Mouse (Mus musculus) limb, embryonic 15.5 days (tissue): ENCODE results near the gene Gm11758. TPM values are rescaled to one million over a fixed set of nuclear protein-coding genes. Genes with fewer than 3 reads are reported as not detected.
"Not testable (repeated sequence)": the region's sequence is repeated elsewhere in the genome, so short reads cannot be mapped to it uniquely, and the experiment has no call there.

Experiments
- ATAC-seq: fragments of 200-750 bp; cut with Nextera tagmentation; 2 replicates; pipeline ENCODE4 v1.8.0; 2017; ENCODE audit warnings: low read depth, moderate TSS enrichment; ENCODE audit not compliant: insufficient number of reproducible peaks, low FRiP score, low TSS enrichment
- H3K27ac ChIP-seq: fragments of 300-500 bp; sonication (generic); 2 replicates; pipeline ENCODE4 v1.5.1; 2015; ENCODE audit warnings: moderate library complexity, mild to moderate bottlenecking, inconsistent platforms
- H3K27me3 ChIP-seq: fragments of 300-500 bp; sonication (generic); 2 replicates; pipeline ENCODE4 v1.6.1; 2015; ENCODE audit warnings: inconsistent platforms
- H3K36me3 ChIP-seq: fragments of 300-500 bp; sonication (generic); 2 replicates; pipeline ENCODE4 v1.6.1; 2015; ENCODE audit warnings: inconsistent platforms
- H3K4me1 ChIP-seq: fragments of 300-500 bp; sonication (generic); 2 replicates; pipeline ENCODE4 v1.6.1; 2015; ENCODE audit warnings: inconsistent platforms
- H3K4me2 ChIP-seq: fragments of 300-500 bp; sonication (generic); 2 replicates; pipeline ENCODE4 v1.6.1; 2015; ENCODE audit warnings: mild to moderate bottlenecking, inconsistent platforms
- H3K4me3 ChIP-seq: fragments of 300-500 bp; sonication (generic); 2 replicates; pipeline ENCODE4 v1.5.1; 2015; ENCODE audit warnings: mild to moderate bottlenecking, inconsistent platforms
- H3K9ac ChIP-seq: fragments of 300-500 bp; sonication (generic); 2 replicates; pipeline ENCODE4 v1.6.1; 2015; ENCODE audit warnings: inconsistent platforms
- H3K9me3 ChIP-seq: fragments of 300-500 bp; sonication (generic); 2 replicates; pipeline ENCODE4 v1.6.1; 2016; ENCODE audit warnings: inconsistent platforms
- WGBS: fragments of 180-500 bp; shearing (Covaris S2); methylation state at CpG from one replicate; pipeline ENCODE4 v1.1.7; 2015; 5-methylcytosine and 5-hydroxymethylcytosine counted together
- polyA plus RNA-seq: library from polyadenylated mRNA; unstranded; fragments of >200 nt; fragmentation: Nextera tagmentation; extraction: Ambion mirVana; gene quantifications from 2 replicates; pipeline ENCODE4 v1.2.1, GENCODE M21; 2015

The Gm11758 gene
- not detected in 2 replicates for polyA plus RNA-seq

- ATAC-seq, H3K36me3 ChIP-seq, H3K4me2 ChIP-seq, H3K4me1 ChIP-seq, H3K4me3 ChIP-seq, H3K27me3 ChIP-seq, H3K9me3 ChIP-seq, H3K9ac ChIP-seq, H3K27ac ChIP-seq: not testable (repeated sequence)
- WGBS: no CpG with 5 or more reads among the region's 4 CpGs
These were observed at the start of gene Gm11758 for GRCm38 (mm10) chr4:73876166-73876565. Gene Gm11758, minus strand, starts transcription at chr4:73876266.

GRCm38 (mm10) chr4:73920660-73921059 is 44.6 kb upstream of the Gm11758 start, which contains the start of gene Gm11756:
Gene Gm11756, minus strand, starts transcription at chr4:73920760.
- not testable (repeated sequence) for H3K9me3 ChIP-seq, H3K4me2 ChIP-seq, H3K27me3 ChIP-seq, H3K9ac ChIP-seq, H3K4me1 ChIP-seq, H3K36me3 ChIP-seq, H3K4me3 ChIP-seq, ATAC-seq, H3K27ac ChIP-seq
- WGBS: 82% methylated on average over 6 of the region's 6 CpGs

GRCm38 (mm10) chr4:73905853-73906252 is 29.8 kb upstream of the Gm11758 start, which contains the start of gene Gm13871:
Gene Gm13871, minus strand, starts transcription at chr4:73905953.
- not testable (repeated sequence) for H3K9ac ChIP-seq, H3K4me2 ChIP-seq, H3K9me3 ChIP-seq, H3K27me3 ChIP-seq, H3K36me3 ChIP-seq, H3K4me1 ChIP-seq, ATAC-seq, H3K27ac ChIP-seq, H3K4me3 ChIP-seq
- no CpG with 5 or more reads among the region's 4 CpGs for WGBS

- H3K4me1 ChIP-seq, H3K4me2 ChIP-seq, ATAC-seq, H3K36me3 ChIP-seq, H3K4me3 ChIP-seq, H3K9me3 ChIP-seq, H3K27me3 ChIP-seq, H3K27ac ChIP-seq, H3K9ac ChIP-seq: not testable (repeated sequence)
- WGBS: no CpG with 5 or more reads among the region's 4 CpGs
These were observed 14.9 kb upstream of the Gm11758 start, which contains the start of gene Gm11757 for GRCm38 (mm10) chr4:73891012-73891411. Gene Gm11757, minus strand, starts transcription at chr4:73891112.

- H3K4me1 ChIP-seq: no peaks in the 10 kb centered on the region
- H3K36me3 ChIP-seq: no peaks in the 10 kb centered on the region
- 85% methylated on average over 3 of the region's 3 CpGs for WGBS
- no peak overlapping the region for H3K4me2 ChIP-seq
- no peaks in the 10 kb centered on the region for H3K27me3 ChIP-seq
- H3K4me3 ChIP-seq: no peak overlapping the region
- H3K9ac ChIP-seq: no peak overlapping the region
- no peak overlapping the region for H3K27ac ChIP-seq
- no peak for ATAC-seq
- H3K9me3 ChIP-seq: no peaks in the 10 kb centered on the region
These were observed 49.5 kb downstream of the Gm11758 start for GRCm38 (mm10) chr4:73826587-73826986.

Other genes starting within 250 kb of the Gm11758 start
- gene Gm11236, start 238.1 kb downstream of the Gm11758 start, polyA plus RNA-seq: not detected in 2 replicates
- gene Gm11239, start 207.9 kb downstream of the Gm11758 start, polyA plus RNA-seq: not detected in 2 replicates
- gene Gm428, start 192.8 kb downstream of the Gm11758 start, polyA plus RNA-seq: not detected in 2 replicates
- 0.43 and 0.55 TPM in 2 replicates for gene Rasef, start 85.3 kb downstream of the Gm11758 start, polyA plus RNA-seq
- not detected in 2 replicates for gene Gm11757, start 14.8 kb upstream of the Gm11758 start, polyA plus RNA-seq
- not detected in 2 replicates for gene Gm13871, start 29.7 kb upstream of the Gm11758 start, polyA plus RNA-seq
- not detected in 2 replicates for gene Gm11756, start 44.5 kb upstream of the Gm11758 start, polyA plus RNA-seq
- 6.1 and 15.1 TPM in 2 replicates for gene 2310002L09Rik, start 74.6 kb upstream of the Gm11758 start, polyA plus RNA-seq
- 2.2 and 3.4 TPM in 2 replicates for gene Frmd3, start 137.2 kb upstream of the Gm11758 start, polyA plus RNA-seq